Mouse (Mus musculus): ENCODE measurements around the gene Olfr1122.
"Not testable (repeated sequence)": the region's sequence is repeated elsewhere in the genome, so short reads cannot be mapped to it uniquely, and the experiment has no call there.

Gene Olfr1122

DNA sequence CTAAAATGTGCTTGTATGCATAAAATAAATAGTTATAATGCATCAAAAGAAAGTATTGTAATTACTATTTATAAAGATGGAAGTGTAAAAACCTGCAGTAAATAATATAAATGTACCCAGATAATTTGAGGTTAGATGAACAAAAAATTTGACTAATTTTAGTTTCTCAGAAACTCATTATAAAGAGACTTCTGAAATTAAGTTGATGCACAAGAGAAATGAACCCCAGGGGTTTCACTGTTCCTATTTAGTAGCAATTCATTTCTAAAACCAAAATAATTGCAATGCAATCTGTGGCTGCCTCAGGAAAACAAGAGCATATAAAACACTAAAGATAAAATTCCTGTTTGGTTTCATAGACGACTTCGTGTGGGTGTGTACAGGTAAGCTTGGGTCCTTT lies at the start of gene Olfr1122:
Gene Olfr1122 (plus strand): TSS at position 301 of the 400 bp plus-strand sequence.
- in situ Hi-C loops (cut with MboI; ENCODE audit: unreplicated experiment in 2 of 2), result no loop called here

DNA sequence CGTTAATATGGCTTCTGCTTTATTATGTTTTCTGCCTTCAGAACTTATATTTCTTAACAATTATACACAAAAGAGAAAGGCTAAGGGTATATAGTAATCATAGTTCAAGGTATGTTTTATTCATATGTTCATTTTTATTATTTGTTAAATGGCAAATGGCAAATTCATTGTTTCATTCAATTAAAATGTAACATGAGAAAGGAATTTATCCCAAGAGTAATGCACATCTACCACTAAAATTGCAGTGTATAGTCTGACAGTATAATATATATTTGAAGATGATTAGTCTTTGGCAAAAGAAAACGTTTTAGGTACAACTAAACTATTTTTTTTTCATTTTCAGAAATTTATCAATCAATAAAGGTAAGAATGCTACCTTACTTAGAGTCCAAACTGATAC lies 31.1 kb upstream of the Olfr1122 start, which contains the start of gene Olfr1120:
Gene Olfr1120 (plus strand): TSS at position 301 of the 400 bp plus-strand sequence.
- in situ Hi-C loops (cut with MboI; ENCODE audit: unreplicated experiment in 2 of 2), result no loop called here

DNA sequence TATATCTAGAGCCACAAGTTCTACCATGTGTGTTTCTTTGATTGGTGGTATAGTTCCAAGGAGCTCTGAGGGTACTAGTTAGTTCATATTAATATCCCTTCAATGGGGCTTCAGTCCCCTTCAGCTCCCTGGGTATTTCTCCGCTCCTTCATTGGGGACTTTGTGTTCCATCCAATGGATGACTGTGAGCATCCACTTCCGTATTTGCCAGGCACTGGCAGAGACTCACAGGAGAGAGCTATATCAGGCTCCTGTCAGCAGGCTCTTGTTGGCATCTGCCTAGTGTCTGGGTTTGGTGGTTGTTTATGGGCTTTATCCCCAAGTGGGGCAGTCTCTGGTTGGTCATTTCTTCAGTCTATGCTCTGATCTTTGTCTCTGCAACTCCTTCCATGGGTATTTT lies 25.5 kb upstream of the Olfr1122 start:
- in situ Hi-C loops (cut with MboI; ENCODE audit: unreplicated experiment in 2 of 2), result not testable (repeated sequence)

DNA sequence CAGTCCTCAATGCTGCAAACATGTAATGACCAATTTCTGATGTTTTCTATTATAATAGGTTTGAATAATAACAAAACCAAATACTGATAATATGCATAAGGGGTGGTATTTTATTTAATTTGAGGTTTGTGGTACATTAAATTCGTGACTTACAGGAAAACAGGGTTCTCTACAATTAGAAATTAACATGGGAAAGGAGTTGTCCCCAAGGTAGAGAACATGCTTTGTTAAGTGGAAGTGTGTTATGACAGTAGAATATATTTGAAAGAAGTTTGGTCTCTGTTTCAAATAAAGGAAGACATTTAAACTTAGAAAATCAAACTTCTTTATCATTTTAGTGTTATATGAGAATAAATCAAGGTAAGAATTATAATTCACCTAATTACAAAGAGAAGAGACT lies 16.1 kb upstream of the Olfr1122 start, which contains the start of gene Olfr1121:
Gene Olfr1121 (plus strand): TSS at position 301 of the 400 bp plus-strand sequence.
- in situ Hi-C loops (cut with MboI; ENCODE audit: unreplicated experiment in 2 of 2), result no loop called here

DNA sequence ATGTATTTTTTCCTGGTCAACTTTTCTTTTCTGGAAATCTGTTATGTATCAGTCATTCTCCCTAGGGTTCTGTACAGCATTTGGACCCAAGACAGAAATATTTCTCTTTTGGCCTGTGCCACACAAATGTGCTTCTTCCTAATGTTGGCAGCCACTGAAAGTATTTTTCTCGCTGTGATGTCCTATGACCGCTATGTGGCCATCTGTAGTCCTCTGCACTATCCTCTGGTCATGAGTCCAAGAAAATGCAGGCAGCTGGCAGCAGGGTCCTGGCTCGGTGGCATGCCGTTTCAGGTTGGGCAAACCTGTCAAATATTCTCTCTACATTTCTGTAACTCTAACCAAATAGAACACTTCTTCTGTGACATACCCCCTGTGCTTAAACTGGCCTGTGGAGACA lies 13.9 kb upstream of the Olfr1122 start:
- in situ Hi-C loops (cut with MboI; ENCODE audit: unreplicated experiment in 2 of 2), result no loop called here

DNA sequence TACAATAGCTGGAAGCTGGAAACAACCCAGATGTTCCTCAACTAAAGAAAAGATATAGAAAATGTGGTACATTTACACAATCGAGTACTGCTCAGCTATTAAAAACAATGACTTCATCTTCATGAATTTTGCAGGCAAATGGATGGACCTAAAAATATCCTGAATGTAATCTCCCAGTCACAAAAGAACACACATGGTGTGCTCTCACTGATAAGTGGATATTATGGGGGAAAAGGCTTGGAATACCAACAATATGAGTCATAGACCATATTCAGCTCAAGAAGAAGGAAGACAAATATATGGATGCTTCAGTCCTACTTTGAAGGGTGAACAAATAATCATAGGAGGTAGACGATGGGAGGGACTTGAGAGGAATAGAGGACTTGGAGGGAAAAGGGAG lies 1.7 kb upstream of the Olfr1122 start:
- in situ Hi-C loops (cut with MboI; ENCODE audit: unreplicated experiment in 2 of 2), result no loop called here

DNA sequence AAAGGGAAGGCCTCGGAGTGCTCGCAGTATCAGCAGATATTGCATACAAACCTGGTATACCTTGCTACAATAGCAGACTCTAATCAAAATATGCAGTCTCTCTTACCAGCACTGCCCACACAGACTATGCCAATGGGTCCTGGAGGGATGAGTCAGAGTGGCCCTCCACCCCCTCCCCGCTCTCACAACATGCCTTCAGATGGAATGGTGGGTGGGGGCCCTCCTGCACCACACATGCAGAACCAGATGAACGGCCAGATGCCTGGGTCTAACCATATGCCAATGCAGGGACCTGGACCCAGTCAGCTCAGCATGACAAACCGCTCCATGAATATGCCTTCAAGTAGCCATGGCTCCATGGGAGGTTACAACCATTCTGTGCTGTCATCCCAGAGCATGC lies 8.0 kb downstream of the Olfr1122 start:
- in situ Hi-C loops (cut with MboI; ENCODE audit: unreplicated experiment in 2 of 2), result not testable (repeated sequence)

DNA sequence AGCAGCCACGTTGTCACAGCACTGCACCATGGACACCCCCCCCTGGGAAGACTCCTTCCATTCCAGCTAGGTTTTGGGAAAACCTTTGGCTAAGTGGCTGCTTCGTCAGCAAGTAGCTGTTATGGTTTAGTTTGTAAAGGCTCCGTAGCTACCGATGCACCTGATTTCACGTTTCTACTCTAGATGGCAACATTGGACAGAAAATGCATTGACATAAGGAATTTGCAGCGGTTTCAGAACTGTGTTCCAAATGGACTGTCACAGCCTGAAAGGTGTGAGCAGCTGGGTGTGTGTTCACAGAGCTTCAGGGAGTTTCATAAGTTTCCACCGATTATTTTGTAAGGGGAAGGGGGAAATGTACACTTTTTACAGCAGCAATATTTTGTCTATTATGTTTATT lies 9.0 kb downstream of the Olfr1122 start:
- in situ Hi-C loops (cut with MboI; ENCODE audit: unreplicated experiment in 2 of 2), result not testable (repeated sequence)

DNA sequence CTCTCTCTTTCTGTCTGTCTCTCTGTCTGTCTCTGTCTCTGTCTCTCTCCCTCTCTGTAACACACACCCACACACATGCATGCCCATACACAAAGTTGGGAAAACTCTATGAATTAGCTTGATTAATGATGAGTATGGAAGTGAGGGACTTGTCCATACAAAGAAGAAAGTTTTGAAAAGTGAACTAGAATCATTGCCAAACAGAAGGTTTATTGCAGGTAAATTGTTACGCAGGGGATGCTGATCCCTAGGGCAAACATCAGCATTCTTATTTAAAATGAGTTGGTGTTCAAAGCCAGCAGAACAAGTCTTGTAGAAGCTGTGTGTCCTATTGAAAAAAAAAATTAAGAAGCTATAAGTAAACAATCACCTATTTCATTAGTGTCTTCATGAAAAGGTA lies 30.7 kb downstream of the Olfr1122 start, which contains the start of gene Olfr1123:
Gene Olfr1123 (plus strand): TSS at position 301 of the 400 bp plus-strand sequence.
- in situ Hi-C loops (cut with MboI; ENCODE audit: unreplicated experiment in 2 of 2), result no loop called here

DNA sequence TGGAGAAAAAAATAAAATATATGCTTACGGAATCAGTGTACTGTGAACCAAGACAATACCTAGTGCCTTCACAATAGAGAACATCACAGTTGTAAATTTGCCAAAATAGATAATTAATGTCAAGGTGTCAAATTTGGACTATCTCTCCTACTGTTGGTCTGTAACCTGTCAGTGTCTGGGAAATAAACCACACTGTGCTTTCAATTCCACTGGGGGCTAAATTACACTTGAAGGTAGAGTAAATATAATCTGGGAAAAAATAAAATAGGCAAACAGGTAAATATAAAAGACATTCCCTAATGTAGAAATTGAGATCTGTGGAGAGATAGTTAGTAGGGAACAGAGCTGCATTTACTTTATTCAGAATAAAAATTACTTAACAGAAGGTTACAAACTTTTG lies 44.3 kb downstream of the Olfr1122 start, which contains the start of gene Olfr1124:
Gene Olfr1124 (plus strand): TSS at position 301 of the 400 bp plus-strand sequence.
- in situ Hi-C loops (cut with MboI; ENCODE audit: unreplicated experiment in 2 of 2), result no loop called here

DNA sequence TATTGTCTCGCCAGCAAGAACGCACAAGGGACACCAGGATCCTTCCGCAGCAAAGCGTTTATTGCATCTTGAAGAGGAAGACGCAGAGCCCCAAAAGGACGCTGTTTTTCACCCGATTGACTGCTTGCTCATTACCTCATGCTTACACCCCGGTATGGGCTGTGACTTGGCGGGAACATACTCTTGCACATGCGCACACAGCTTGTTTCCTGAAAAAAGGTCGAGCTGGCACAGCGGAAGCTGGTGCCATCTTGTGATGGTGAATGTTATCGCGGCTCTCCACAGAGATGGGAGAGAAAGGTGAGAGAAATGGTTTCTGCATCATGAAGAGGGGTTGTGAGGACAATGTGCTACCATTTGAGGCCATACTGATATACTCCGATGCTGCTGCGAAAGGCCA lies 52.1 kb downstream of the Olfr1122 start:
- in situ Hi-C loops (cut with MboI; ENCODE audit: unreplicated experiment in 2 of 2), result no loop called here

Measured in v-Abl transformed pro-B cells (cell line).